Mouse (Mus musculus) testis, adult 2 months (tissue): ENCODE data around the gene Gcnt1. TPM values are rescaled to one million over a fixed set of nuclear protein-coding genes. Genes with fewer than 3 reads are reported as not detected.

Experiments used
- H3K27ac ChIP-seq: fragments of 200-500 bp; 2 replicates; pipeline ENCODE4 v1.5.1; 2012; ENCODE audit warnings: low read depth, low read length; ENCODE audit not compliant: control insufficient read depth, insufficient read depth
- H3K27me3 ChIP-seq: fragments of 200-500 bp; 2 replicates; pipeline ENCODE4 v1.6.1; 2012; ENCODE audit warnings: mild to moderate bottlenecking, low read length, moderate library complexity; ENCODE audit not compliant: control insufficient read depth, insufficient read depth
- H3K36me3 ChIP-seq: fragments of 200-500 bp; 2 replicates; pipeline ENCODE4 v1.6.1; 2012; ENCODE audit warnings: mild to moderate bottlenecking, low read length; ENCODE audit not compliant: control insufficient read depth, insufficient read depth
- H3K4me1 ChIP-seq: fragments of 200-500 bp; 2 replicates; pipeline ENCODE4 v1.6.1; 2012; ENCODE audit warnings: low read length; ENCODE audit not compliant: control insufficient read depth, insufficient read depth
- H3K4me3 ChIP-seq: fragments of 200-500 bp; 2 replicates; pipeline ENCODE4 v1.5.1; 2012; ENCODE audit warnings: low read depth, mild to moderate bottlenecking, low read length, moderate library complexity, mixed read lengths; ENCODE audit not compliant: control insufficient read depth
- CTCF ChIP-seq: fragments of 200-500 bp; IDR thresholded peaks from 2 replicates; pipeline ENCODE4 v1.5.1; 2012; ENCODE audit warnings: low read depth, mild to moderate bottlenecking, inconsistent platforms, low read length, moderate library complexity; ENCODE audit not compliant: control insufficient read depth, insufficient read depth, insufficient replicate concordance
- POLR2A ChIP-seq: fragments of 200-500 bp; IDR thresholded peaks from 2 replicates; pipeline ENCODE4 v1.6.1; 2012; ENCODE audit warnings: low read depth, mild to moderate bottlenecking, inconsistent platforms, low read length, moderate library complexity; ENCODE audit not compliant: control insufficient read depth
- polyA plus RNA-seq: library from polyadenylated mRNA; depleted of rRNA; stranded (reverse); fragments of >200 nt; gene quantifications from 2 replicates; pipeline ENCODE4 v1.2.3, GENCODE M21; 2012

Gcnt1 gene
- polyA plus RNA-seq, 1 experiment, result 0.31 TPM

GRCm38 (mm10) chr19:17323006-17323688 is 49.5 kb downstream of the Gcnt1 start:
- no peaks in the 10 kb centered on the region for H3K36me3 ChIP-seq
- H3K27ac ChIP-seq, result no peak overlapping the region
- no peaks in the 10 kb centered on the region for H3K27me3 ChIP-seq
- no peaks in the 10 kb centered on the region for H3K4me1 ChIP-seq
- TF ChIP-seq CTCF (no peak), POLR2A (no peak)
- no peak overlapping the region for H3K4me3 ChIP-seq

- no peaks in the 10 kb centered on the region for H3K36me3 ChIP-seq
Observed at GRCm38 (mm10) chr19:17319770-17320169, 52.9 kb downstream of the Gcnt1 start.

GRCm38 (mm10) chr19:17318733-17319132 is 53.9 kb downstream of the Gcnt1 start:
- Histone ChIP-seq H3K4me1 (no peaks in the 10 kb centered on the region), H3K27ac (no peak overlapping the region), H3K4me3 (no peak overlapping the region), H3K36me3 (no peaks in the 10 kb centered on the region), H3K27me3 (no peaks in the 10 kb centered on the region)
- TF ChIP-seq CTCF, result no peak
- no peak for TF ChIP-seq POLR2A

More at GRCm38 (mm10) chr19:17319770-17320169, 52.9 kb downstream of the Gcnt1 start:
- Histone ChIP-seq H3K27ac (no peak overlapping the region), H3K27me3 (no peaks in the 10 kb centered on the region), H3K4me3 (no peak overlapping the region), H3K4me1 (no peaks in the 10 kb centered on the region)
- TF ChIP-seq CTCF (no peak), POLR2A (no peak)

- H3K27me3 ChIP-seq, result no peaks in the 10 kb centered on the region
Observed at GRCm38 (mm10) chr19:17316311-17317003, 56.2 kb downstream of the Gcnt1 start.

GRCm38 (mm10) chr19:17314451-17314850 is 58.2 kb downstream of the Gcnt1 start:
- TF ChIP-seq CTCF, result no peak
- no peak for TF ChIP-seq POLR2A
- H3K4me3 ChIP-seq, result no peak overlapping the region
- no peaks in the 10 kb centered on the region for H3K4me1 ChIP-seq
- no peak overlapping the region for H3K27ac ChIP-seq
- H3K36me3 ChIP-seq, result no peaks in the 10 kb centered on the region
- no peaks in the 10 kb centered on the region for H3K27me3 ChIP-seq

More at GRCm38 (mm10) chr19:17316311-17317003, 56.2 kb downstream of the Gcnt1 start:
- H3K4me3 ChIP-seq, result no peak overlapping the region
- H3K36me3 ChIP-seq, result no peaks in the 10 kb centered on the region
- no peak overlapping the region for H3K27ac ChIP-seq
- no peak for TF ChIP-seq CTCF
- TF ChIP-seq POLR2A, result no peak
- H3K4me1 ChIP-seq, result no peaks in the 10 kb centered on the region

GRCm38 (mm10) chr19:17313766-17314165 is 58.9 kb downstream of the Gcnt1 start:
- no peak overlapping the region for H3K4me3 ChIP-seq
- no peaks in the 10 kb centered on the region for H3K27me3 ChIP-seq
- TF ChIP-seq POLR2A, result no peak
- H3K27ac ChIP-seq, result no peak overlapping the region
- H3K36me3 ChIP-seq, result no peaks in the 10 kb centered on the region
- H3K4me1 ChIP-seq, result no peaks in the 10 kb centered on the region

GRCm38 (mm10) chr19:17312671-17313180 is 59.9 kb downstream of the Gcnt1 start:
- H3K27ac ChIP-seq, result no peak overlapping the region

More at GRCm38 (mm10) chr19:17312671-17313180, 59.9 kb downstream of the Gcnt1 start:
- Histone ChIP-seq H3K27me3 (no peaks in the 10 kb centered on the region), H3K4me3 (no peak overlapping the region), H3K36me3 (no peaks in the 10 kb centered on the region), H3K4me1 (no peaks in the 10 kb centered on the region)
- TF ChIP-seq CTCF, result no peak
- TF ChIP-seq POLR2A, result no peak
